Mouse (Mus musculus) lung, postnatal 0 days (tissue): Measurements from ENCODE around the gene Marcksl1. TPM values are rescaled to one million over a fixed set of nuclear protein-coding genes. Genes with fewer than 3 reads are reported as not detected.

Experiments
- ATAC-seq: fragments of 200-750 bp; cut with Nextera tagmentation; 2 replicates; pipeline ENCODE4 v1.8.0; 2017; ENCODE audit warnings: moderate library complexity
- DNase-seq: peaks from one replicate; pipeline ENCODE4 v3.0.0-alpha.2; 2016; ENCODE audit warnings: low spot score
- H3K27ac ChIP-seq: fragments of 300-500 bp; sonication (generic); 2 replicates; pipeline ENCODE4 v1.5.1; 2014; ENCODE audit warnings: antibody characterized with exemption, mild to moderate bottlenecking, low read length, mixed read lengths
- H3K27me3 ChIP-seq: fragments of 300-500 bp; sonication (generic); replicated peaks from 2 replicates; pipeline ENCODE4 v1.6.1; 2014; ENCODE audit warnings: low read length, mixed read lengths; ENCODE audit not compliant: insufficient read depth
- H3K36me3 ChIP-seq: fragments of 300-500 bp; sonication (generic); 2 replicates; pipeline ENCODE4 v1.6.1; 2014; ENCODE audit warnings: low read length, mixed read lengths; ENCODE audit not compliant: insufficient read depth
- H3K4me1 ChIP-seq: fragments of 300-500 bp; sonication (generic); 2 replicates; pipeline ENCODE4 v1.6.1; 2014; ENCODE audit warnings: antibody characterized with exemption, low read depth, low read length, mixed read lengths; ENCODE audit not compliant: insufficient read depth
- H3K4me2 ChIP-seq: fragments of 300-500 bp; sonication (generic); replicated peaks from 2 replicates; pipeline ENCODE4 v1.6.1; 2014; ENCODE audit warnings: low read depth, mild to moderate bottlenecking, low read length, moderate library complexity, mixed read lengths
- H3K4me3 ChIP-seq: fragments of 300-500 bp; sonication (generic); 2 replicates; pipeline ENCODE4 v1.5.1; 2014; ENCODE audit warnings: low read depth, low read length
- H3K9ac ChIP-seq: fragments of 300-500 bp; sonication (generic); replicated peaks from 2 replicates; pipeline ENCODE4 v1.6.1; 2014; ENCODE audit warnings: low read depth, mild to moderate bottlenecking
- H3K9me3 ChIP-seq: fragments of 300-500 bp; sonication (generic); 2 replicates; pipeline ENCODE4 v1.6.1; 2016; ENCODE audit warnings: low read length, mixed read lengths
- CTCF ChIP-seq: IDR thresholded peaks from 2 replicates; pipeline ENCODE4 v1.5.1; 2016; ENCODE audit warnings: antibody characterized with exemption, mild to moderate bottlenecking
- EP300 ChIP-seq: IDR thresholded peaks from 2 replicates; pipeline ENCODE4 v1.6.1; 2016; ENCODE audit warnings: antibody characterized with exemption, mild to moderate bottlenecking, control low read depth
- WGBS: fragments of 180-500 bp; shearing (Covaris S2); extraction: QIAGEN DNeasy Blood & Tissue Kit; methylation state at CpG from one replicate; pipeline ENCODE4 v1.1.7; 2014; 5-methylcytosine and 5-hydroxymethylcytosine counted together
- polyA plus RNA-seq: library from polyadenylated mRNA; unstranded; fragments of >200 nt; fragmentation: Nextera tagmentation; extraction: Ambion mirVana; gene quantifications from 2 replicates; pipeline ENCODE4 v1.2.1, GENCODE M21; 2015

The Marcksl1 gene
- polyA plus RNA-seq, 1 experiment from 2014 or later = 175 TPM

- DNase-seq (peak; percentile 45), ATAC-seq (no peak)
- Histone ChIP-seq H3K27me3 (no peaks in the 10 kb centered on the region), H3K27ac (0 out of 2 replicates have a peak overlapping the region, but pooled peaks have one; percentile 47), H3K36me3 (no peaks in the 10 kb centered on the region), H3K9ac (no peak overlapping the region), H3K4me2 (no peak overlapping the region), H3K4me3 (no peak overlapping the region), H3K4me1 (no peaks in the 10 kb centered on the region), H3K9me3 (no peaks in the 10 kb centered on the region)
- TF ChIP-seq EP300 = no peak
- no peak for TF ChIP-seq CTCF
- 48% methylated on average over 15 of the region's 15 CpGs for WGBS
Measured at GRCm38 (mm10) chr4:129508834-129509600, 4.4 kb upstream of the Marcksl1 start.

DNA sequence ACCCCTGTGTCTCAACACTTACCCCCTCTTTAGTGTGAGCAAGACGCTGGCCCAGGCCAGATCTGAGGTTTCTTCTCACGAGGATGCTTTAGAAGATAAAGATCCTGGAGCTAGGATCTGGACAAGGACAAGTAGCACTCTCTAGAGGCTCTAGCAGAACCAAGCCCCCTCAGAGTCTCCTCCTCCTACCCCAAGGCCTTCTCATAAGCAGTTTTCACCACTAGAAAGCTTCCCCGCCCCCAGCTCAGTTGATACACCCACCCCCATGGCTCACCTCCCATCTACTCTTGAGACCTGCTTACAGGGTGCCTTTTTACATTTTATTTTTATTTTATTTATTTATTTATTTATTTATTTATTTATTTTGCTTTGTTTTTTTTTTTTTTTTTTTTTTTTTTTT lies 3.7 kb upstream of the Marcksl1 start:
- H3K4me2 ChIP-seq = no peak overlapping the region
- H3K4me1 ChIP-seq = no peaks in the 10 kb centered on the region
- H3K4me3 ChIP-seq = no peak overlapping the region
- H3K9ac ChIP-seq = no peak overlapping the region
- DNase-seq = no peak
- no peaks in the 10 kb centered on the region for H3K36me3 ChIP-seq
- no peak for ATAC-seq
- no peaks in the 10 kb centered on the region for H3K27me3 ChIP-seq
- no peak for TF ChIP-seq CTCF
- TF ChIP-seq EP300 = no peak
- no peak overlapping the region for H3K27ac ChIP-seq
- 67% methylated on average over 3 of the region's 3 CpGs for WGBS
- H3K9me3 ChIP-seq = no peaks in the 10 kb centered on the region

DNA sequence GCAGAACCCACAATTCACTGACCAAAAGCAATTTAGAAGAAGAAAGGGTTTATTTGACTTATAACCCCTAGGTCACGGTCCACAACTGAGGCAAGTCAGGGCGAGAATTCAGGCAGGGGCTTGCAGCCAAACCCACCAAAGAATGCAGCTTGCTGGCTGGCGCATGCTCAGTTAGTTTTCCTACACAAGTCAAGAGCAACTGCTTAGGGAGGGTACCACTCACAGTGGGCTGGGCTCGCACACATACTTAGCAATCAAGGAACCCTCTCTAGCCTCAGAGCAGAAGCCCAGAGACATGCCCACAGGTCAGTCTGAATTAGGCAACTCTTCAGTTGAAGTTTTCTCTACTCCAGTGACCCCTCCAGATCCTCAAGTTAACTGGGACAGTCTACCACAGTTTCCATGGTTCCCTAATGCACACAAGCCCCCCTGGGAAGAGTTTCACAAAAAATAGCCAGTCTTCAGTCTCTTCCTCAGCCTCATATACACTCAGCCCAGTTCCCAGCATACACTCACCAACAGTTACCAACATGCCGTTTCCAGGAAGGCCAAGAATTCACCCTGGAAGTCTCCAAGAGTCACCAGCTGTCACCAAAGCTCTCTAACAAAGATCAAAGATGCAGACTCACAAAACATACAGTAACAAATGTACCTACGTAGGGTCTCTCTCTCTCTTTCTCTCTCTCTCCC lies 2.5 kb upstream of the Marcksl1 start:
- TF ChIP-seq EP300 (no peak), CTCF (no peak)
- no peaks in the 10 kb centered on the region for H3K27me3 ChIP-seq
- H3K4me1 ChIP-seq = no peaks in the 10 kb centered on the region
- H3K36me3 ChIP-seq = no peaks in the 10 kb centered on the region
- no peak for ATAC-seq
- peak; percentile 71 for DNase-seq
- no peak overlapping the region for H3K4me2 ChIP-seq
- H3K9me3 ChIP-seq = no peaks in the 10 kb centered on the region
- no peak overlapping the region for H3K9ac ChIP-seq
- H3K4me3 ChIP-seq = no peak overlapping the region
- 59% methylated on average over 6 of the region's 6 CpGs for WGBS
- no peak overlapping the region for H3K27ac ChIP-seq

GRCm38 (mm10) chr4:129511413-129512096 lies 1.8 kb upstream of the Marcksl1 start:
- H3K4me1 ChIP-seq = no peaks in the 10 kb centered on the region
- WGBS = 44% methylated on average over 6 of the region's 6 CpGs
- DNase-seq (no peak), ATAC-seq (no peak)
- H3K9ac ChIP-seq = no peak overlapping the region
- H3K36me3 ChIP-seq = no peaks in the 10 kb centered on the region
- H3K4me3 ChIP-seq = no peak overlapping the region
- no peak for TF ChIP-seq EP300
- no peak for TF ChIP-seq CTCF
- no peak overlapping the region for H3K27ac ChIP-seq
- H3K27me3 ChIP-seq = no peaks in the 10 kb centered on the region
- no peaks in the 10 kb centered on the region for H3K9me3 ChIP-seq
- no peak overlapping the region for H3K4me2 ChIP-seq

GRCm38 (mm10) chr4:129513891-129514290 lies 510 bp downstream of the Marcksl1 start:
- H3K4me3 ChIP-seq = peak overlapping the region; percentile 91
- ATAC-seq (peak; percentile 34), DNase-seq (no peak)
- peak overlapping the region; percentile 98 for H3K4me2 ChIP-seq
- H3K4me1 ChIP-seq = no peaks in the 10 kb centered on the region
- no peaks in the 10 kb centered on the region for H3K36me3 ChIP-seq
- no peak for TF ChIP-seq EP300
- TF ChIP-seq CTCF = no peak
- H3K27me3 ChIP-seq = no peaks in the 10 kb centered on the region
- no peaks in the 10 kb centered on the region for H3K9me3 ChIP-seq
- H3K27ac ChIP-seq = peak overlapping the region; percentile 80
- 0% methylated on average over 12 of the region's 57 CpGs for WGBS
- peak overlapping the region; percentile 87 for H3K9ac ChIP-seq

DNA sequence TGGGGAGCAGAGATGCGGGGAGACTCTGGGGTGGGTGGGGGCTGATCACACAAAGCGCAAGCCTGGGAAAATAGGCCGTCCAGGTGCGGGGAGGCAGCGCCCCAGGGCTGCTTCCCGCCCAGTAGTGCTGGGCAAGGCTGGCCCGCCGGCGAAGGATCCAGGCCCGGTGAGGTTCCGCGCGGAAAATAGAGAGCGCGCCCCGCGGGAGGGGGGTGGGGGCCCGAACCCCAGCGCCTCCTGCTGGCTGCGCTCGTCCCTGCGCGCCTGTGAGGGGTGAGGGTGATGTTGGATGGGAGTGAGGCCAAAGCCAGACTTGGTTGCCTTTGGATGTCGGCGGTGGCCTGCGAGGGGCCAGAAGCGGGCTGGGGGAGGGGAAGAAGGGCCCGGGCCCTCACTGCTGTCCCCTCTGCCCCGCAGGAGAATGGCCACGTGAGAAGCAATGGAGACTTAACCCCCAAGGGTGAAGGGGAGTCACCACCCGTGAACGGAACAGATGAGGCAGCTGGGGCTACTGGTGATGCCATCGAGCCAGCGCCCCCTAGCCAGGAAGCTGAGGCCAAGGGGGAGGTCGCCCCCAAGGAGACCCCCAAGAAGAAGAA lies 1.0 kb downstream of the Marcksl1 start:
- Histone ChIP-seq H3K4me3 (peak overlapping the region; percentile 91), H3K27me3 (no peaks in the 10 kb centered on the region), H3K27ac (peak overlapping the region; percentile 80), H3K9me3 (no peaks in the 10 kb centered on the region), H3K36me3 (no peaks in the 10 kb centered on the region), H3K4me1 (no peaks in the 10 kb centered on the region), H3K4me2 (peak overlapping the region; percentile 98), H3K9ac (peak overlapping the region; percentile 87)
- DNase-seq (peak; percentile 67), ATAC-seq (peak; percentile 66)
- 0% methylated on average over 25 of the region's 35 CpGs for WGBS
- TF ChIP-seq CTCF = peak; percentile 90
- no peak for TF ChIP-seq EP300
